Mouse (Mus musculus): ENCODE measurements around the gene Rps19bp1.
A peak's percentile ranks its signal among the peaks of the same experiment; 100 is the strongest.

Rps19bp1 gene

DNA sequence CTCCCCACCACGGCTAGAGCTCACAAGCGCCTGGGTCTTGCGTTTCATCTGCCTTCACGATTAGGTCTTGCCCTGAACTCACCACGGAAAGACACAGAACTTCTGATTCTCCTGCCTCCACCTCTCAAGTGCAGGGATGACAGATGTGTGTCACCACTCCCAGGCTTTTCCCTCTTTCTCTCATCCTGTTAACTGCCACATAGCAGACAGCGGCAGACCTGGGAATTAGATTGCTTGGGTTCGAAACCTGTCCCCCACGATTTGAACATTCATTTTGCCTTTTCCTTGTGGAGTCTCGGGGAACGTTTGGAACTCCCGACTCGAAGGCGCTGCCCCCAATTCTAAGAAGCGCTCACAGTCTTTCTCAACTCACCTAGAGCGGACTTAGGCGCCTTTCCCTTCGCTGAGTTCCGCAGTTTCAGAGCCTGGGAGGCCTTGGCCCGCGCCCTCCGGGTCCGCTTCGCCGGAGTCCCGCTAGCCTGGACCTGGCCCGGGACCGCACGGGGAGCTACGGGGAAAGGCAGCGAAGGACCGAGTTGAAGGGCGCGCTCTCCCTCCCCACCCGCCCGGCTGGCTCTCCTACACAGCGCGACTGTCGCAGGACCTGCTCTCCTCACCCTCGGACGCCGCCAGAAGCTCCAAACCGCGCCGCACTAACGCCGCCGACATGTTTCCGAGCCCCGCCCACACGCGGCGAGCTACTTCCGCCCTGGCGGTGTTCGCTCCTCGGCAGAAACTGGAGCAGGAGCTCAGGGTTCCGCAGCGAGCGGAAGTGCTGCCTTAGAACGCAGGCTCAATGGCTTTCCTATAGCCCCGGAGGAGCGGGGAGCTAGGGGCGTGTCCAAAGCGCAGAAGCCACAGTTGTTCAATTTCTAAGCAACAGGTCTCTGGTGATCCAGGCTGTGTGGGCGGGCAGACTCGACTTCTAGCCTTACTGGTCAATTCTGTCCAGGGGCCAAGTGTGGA, at the start of gene Rps19bp1:
Gene Rps19bp1, minus strand, starts transcription at position 706 of the 966 bp plus-strand sequence.
- peak; percentile 87 for DNase-seq

DNA sequence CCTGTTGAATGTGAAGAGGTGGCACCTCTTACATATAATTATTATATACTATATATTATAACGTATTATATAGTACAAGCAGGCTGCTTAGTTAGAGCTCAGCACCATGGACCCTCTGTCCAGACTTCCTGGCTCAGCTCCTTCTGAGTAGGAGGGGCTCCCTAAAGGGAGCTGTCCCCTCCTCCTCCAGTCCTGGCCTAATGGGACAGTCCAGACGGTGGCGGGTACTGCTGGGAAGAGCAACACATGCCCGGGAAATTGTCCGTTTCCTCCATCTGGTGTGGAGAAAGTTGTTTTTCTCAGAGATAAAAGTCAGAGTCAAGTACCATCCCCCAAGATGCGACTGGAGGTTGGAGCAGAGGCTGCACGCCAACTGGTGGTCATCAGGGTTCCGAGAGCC, 42.0 kb upstream of the Rps19bp1 start:
- no peak for DNase-seq

DNA sequence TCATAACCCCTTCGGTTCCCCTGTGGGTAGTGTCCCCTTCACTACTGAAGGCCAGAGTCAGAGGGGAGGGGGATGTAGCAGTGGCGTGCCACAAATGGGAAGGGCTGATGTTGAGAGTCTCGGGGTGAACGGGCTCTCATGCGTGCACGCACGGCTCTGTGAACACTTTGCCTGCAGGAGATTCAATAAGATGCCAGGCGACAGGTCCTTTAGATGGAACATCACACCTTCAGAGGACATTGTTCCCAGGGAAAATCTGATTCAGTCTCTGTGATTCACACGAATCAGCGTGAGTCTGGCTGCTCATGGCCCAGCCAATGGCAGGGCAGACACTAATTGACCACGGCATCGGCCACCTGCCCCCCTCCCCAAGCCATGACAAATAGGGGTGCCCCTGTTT, 40.1 kb upstream of the Rps19bp1 start:
- no peak for DNase-seq

DNA sequence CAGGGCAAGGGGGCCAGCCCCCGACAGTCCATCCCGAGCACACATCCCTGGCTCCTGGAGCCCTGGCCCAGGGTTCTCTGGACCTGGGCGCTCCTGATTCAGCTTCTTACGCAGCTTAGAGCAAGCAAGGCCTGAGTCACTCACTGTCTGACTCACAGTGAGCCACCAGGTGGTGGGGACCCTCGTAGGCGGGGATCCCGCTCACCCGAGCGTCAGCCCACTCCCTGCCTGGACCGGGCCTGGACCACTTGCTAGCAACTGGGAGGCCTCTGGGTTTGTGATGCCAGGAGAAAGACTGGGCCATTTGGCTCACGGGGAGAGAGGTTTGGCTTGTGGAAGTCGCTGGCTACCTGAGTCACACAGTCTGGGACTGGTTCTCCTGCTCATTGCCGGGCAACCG, 39.7 kb upstream of the Rps19bp1 start:
- DNase-seq: no peak

DNA sequence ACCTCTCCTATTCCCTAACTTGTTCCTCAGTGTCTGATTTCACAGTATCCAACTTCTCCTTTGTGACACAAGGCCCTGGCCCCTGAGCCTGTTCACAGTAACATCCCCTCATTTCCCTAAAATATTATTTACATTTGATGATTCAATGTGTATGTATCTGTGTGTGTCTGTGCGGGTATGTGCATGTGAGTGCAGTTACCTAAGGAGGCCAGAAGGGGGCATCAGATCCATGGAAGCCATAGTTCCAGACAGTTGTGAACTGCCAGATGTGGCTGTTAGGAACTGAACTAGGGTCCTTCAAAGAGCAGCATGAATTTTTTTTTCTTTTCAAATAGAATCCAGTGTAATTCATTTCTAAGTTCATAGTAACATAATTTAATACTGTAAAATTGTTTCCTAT, 33.0 kb upstream of the Rps19bp1 start:
- no peak for DNase-seq

DNA sequence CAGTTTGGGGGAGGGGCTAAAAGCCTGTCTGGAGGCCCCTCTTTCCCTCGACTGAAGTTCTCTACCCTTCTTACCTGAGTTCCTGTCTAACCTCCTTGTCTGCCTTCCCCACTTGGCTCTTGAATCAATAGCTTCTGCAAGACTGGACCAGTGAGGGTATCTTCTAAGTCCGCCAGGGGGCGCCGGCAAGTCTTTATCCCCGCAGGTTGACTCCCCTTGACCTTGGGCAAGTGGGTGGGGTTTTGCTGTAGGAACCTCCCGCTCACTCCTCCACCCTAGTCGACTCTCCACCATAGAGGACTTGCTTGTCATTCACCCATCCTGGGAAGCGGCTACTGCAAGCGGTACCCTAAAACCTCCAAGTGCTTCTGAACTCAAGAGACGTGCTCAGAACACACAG, 25.3 kb upstream of the Rps19bp1 start:
- peak; percentile 73 for DNase-seq

DNA sequence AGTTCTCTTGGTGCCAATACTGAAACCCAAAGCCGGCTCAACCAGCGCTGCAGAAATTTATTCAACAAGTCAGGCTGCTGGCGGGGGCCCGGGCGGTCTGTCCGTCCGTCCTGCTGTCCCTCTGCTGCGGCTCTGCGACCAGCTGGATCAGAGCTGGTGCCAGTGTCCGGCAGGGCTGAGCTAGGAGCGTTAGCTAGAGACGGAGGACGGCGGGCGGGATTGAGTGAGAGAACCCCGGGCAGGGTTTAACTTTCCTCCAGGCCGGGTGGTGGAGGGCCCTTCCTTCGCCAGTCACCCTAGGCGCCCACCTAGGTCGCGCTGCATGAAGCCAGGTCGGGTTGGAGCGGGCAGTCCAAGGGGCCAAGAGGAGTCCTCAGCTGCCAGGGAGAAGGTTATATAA, 23.9 kb upstream of the Rps19bp1 start:
- no peak for DNase-seq

DNA sequence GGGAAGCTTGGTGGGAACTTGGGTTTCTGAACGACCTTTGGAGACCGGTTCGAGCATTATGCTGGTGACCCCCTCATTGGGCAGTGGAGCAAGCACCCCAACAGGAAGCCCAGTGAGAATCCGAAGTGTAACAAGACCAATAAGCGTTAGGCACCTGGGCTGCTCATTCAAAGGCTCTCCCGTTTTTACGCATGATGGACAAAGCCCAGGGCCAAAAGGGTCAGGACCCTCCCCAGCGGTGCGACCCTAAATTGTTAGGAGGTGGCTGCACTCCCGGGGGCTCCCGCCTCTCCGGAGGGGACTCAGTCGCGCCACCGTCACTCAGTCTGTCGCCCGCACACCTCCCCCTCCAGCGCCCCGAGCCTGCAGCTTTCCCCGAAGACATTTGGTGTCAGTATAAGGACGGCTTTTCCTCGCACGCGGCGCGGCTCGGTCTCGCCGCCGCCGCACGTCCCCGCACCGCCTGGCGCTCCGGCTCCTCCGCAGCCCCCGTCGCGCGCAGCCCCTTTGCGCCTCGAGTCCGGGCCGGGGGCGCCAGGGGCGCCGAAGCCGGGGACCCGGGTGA, 22.8 kb upstream of the Rps19bp1 start, which contains the start of gene Cacna1i:
Gene Cacna1i, plus strand, starts transcription at position 388 of the 565 bp plus-strand sequence.
- no peak for DNase-seq

DNA sequence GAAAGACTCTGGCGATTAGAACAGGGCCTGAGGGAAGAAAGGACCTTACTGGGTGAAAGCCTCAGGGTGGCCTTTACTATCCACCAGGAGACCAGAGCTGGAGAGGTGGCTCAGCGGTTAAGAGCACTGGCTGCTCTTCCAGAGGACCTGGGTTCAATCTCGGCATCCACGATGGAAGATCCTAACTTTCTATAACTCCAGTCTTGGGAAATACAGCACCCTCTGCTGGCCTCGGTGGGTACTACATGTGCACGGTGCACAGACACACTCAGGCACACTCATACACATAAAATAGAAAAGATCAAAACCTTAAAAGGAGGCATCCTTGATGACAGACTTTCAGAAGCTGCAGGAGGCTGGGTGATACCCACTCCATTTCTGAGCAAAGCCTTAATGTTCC, 16.5 kb upstream of the Rps19bp1 start:
- DNase-seq: peak; percentile 46

DNA sequence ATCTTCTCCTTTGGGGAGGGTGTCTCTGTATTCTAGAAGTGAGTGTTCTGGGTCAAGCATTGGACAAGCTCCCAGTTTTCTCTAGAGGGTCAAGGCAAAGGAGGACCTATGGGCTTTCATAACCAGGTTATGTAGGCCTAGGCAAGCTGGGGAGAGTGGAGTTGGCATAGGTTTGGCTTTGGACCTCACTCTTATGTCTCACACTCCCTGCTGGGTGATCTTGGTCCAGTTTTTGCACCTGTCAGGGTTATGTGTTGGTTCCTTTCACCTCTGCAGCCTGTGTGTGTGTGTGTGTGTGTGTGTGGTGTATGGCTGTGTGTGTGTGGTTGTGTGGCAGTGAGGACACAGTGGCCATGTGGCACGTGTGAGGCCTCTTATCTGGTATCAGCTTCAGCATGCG, 14.9 kb upstream of the Rps19bp1 start:
- DNase-seq: no peak

DNA sequence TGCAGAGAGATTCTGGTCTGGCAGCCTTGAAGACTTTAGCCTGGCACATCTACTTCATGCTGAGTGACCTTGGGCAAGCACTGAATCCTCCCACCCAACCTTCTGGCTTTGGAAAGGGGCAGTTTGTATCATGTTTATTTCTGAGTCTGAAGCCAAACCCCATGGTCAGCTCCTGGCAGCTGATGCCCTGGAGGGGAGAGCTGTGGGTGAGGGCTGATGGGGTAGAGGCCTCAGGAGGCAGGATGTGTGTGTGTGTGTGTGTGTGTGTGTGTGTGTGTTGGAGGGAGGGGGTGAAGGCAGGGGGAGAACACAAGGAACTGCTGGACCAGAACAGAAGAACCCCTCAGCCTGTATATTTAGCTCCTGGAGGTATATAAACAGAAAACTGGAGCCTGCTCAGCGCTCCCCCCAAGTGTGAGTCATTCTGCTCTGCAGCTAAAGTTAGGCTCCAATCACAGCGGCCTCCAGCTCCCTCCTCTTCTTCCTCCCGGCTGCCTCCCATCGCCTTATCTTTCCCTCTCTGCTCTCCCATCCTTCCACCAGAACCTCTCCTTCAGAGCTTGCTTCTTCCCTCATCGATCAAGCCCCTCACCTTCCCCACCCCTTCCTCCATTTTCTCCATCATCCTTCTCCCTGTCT, 14.1 kb upstream of the Rps19bp1 start:
- no peak for DNase-seq

DNA sequence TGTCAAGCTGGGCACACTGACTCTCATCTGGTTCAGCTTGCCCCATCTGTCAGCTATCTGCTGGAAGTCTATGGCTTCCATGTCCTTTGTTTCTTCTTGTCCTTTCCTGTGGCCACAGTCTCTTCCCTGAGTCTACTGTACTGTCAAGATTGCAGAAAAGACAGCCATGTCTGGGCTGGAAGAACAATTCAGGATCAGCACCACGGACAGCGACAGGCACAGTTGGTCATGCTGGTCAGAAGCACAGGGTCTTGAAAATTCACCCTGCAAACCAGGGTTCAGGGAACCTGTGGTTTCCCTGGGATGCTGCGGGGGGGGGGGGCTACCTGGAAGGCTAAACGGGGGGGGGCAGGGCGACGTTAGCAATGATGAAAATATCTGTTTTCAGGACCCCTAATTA, 13.5 kb upstream of the Rps19bp1 start:
- peak; percentile 79 for DNase-seq

DNA sequence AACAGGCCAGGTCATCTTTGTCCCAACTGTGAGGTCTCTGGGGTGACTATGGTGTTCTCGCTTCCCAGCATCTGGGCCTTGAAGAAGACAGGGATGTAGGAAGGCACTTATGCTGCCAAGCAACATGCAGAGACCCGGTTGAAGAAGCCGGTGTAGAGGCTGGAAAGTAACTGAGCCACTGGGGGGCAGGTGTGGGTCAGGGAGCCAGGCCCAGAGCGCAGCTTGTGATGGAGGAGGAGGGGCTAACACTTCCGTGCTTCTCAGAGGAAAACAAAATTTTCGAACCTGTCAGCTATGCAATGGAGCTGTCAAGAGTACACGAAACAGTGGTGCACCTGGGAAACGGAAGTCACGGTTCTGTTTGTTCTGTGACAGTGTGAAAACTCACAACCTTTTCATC, 13.0 kb upstream of the Rps19bp1 start:
- DNase-seq: no peak

DNA sequence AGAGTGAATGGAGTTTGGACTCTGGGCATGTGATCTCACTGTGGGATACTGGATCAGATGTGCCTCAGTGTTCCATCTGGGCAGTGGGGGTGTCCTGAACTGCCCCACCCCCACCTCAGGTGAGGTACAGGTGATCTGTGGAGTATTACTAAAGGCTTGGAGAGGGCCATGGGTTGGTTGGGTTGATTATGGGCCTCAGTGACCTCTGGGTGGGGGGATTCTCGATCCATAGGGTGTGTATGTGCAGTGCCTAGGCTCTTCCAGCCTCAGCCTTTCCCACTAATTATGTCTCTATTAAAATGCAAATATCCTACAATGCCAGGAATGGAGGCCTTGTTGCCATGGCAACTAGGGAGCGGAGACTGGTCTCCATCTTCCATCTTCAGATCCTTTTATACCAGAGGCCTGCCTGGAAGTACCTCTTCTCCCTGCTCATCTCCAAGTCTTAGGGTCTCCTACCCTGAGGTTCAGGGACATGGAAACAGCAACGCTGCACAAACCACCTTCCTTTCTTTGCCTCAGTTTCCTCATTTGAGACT, 7.8 kb upstream of the Rps19bp1 start:
- DNase-seq: no peak

DNA sequence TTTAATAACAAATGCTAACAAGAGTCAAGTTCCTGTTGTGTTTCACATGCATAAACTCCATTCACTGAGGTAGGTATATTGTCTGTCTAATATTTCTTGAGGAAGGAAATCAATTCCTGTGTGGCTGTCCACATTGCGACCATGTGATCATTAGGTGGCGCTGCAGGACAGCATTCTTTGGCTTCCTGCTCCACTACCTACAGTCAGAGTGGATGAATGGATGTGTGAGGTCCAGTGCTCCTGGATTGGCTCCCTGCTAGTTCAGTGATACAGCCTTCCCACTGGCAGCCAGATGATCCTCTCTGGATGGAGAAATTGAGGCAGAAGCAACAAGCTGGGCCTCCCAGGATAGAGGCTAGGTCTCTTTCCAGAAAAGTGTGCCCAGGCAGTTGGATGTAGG, 2.2 kb upstream of the Rps19bp1 start:
- peak; percentile 87 for DNase-seq

DNA sequence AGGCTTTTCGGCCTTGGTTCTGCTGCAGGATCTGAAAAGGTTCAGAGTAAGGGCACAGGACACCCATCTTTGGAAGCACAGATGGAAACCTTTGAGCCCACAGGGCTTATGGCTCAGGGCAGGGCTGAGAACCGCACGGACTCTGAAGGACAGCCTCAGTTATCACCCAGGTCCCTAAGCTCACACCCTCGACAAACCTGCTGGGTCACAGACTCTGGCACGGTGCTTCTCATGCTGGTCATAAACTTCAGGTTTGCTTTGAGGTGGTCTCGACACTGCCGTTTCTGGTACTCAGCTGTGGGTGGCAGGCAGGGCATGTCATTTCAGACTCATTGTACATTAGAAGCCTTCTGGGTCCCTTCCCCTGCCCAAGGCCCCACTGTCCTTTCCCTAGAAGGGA, 3.0 kb downstream of the Rps19bp1 start:
- DNase-seq: no peak

DNA sequence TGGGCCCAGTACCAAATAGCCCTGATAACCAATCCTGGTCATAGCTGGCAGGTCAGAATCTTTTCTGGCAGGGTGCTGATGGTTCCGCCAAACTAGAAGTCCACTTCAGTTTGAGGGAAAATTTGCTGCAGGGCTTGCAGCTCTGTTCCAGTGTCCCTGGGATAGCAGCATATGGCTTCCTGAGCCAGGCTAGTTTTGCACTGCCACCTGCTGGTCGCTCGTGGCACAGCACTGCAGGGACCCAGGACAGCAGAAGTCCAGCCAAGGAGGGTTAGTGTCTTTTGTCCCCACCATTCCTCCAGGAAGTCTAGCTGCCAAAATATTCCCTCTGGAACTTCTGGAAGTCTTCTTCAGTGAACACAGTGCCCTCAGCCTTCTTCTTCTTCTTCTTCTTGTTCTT, 3.4 kb downstream of the Rps19bp1 start:
- peak; percentile 90 for DNase-seq

DNA sequence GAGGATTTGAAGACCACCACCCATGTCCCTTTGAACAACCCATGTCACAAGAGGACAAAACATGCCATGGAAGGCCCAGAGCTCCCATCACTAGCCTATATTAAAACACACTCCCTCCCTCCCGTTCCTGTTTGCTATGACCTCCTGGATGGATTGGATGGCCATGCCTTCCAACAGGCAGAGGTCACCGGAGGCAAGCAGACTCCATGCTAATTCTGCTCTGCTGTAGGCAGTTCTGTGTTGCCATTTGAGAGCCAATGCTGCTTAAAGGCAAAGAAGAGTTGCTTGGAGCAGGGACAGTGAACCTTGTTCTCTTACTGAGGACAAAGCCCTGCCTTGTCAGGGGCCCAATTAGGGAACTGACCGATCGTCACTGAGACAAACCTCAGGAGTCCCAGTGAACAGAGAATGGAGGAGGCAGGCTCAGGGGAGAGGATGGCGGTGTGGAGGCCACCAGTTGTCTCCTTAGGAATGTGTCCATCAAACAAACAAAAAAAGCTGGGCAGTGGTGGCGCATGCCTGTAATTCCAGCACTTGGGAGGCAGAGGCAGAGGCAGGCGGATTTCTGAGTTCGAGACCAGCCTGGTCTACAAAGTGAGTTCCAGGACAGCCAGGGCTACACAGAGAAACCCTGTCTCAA, 4.6 kb downstream of the Rps19bp1 start:
- no peak for DNase-seq

DNA sequence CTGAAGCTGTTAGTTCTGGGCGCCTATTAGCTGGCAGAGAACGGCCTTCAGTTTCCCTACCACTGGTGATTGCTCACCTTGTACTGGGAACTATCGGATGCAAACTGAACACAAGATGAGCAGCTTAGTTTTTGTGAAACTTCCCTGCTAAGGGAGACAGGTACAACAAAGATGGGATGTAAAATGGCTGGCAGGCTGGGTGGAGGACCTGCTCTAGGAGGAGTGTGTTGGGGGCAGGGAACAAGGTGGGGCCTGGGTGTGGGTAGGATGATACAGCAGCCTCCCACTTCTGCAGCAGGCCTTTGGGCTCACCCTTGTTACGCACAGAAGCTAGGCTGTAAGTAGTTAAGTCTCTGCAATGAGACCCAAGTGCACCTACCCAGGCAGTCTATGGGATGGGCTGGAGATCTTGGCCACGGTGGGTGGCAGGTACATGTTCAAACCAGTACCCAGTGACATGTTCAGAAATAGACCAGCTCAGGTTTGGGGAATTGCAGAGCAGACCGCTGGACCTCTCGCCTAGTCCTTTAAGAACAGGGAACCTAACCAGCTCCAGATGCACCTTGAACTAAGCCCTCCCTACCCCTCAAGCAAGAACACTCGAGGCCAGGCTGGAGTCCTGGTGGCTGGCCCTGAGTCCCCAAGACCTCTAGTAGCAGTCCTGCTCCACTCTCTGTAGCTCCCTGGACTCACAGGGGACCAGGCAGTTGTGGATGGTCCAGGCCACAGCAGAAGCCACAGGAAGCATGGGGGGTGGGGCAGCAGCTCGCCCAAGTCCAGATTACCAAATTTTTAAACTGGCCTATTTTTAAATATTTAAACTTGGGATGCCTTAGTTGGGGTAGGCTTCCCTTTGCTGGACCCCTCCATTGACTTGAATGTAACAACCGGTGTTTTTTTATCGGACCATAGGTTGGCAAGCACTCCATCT, 5.6 kb downstream of the Rps19bp1 start:
- DNase-seq: no peak

DNA sequence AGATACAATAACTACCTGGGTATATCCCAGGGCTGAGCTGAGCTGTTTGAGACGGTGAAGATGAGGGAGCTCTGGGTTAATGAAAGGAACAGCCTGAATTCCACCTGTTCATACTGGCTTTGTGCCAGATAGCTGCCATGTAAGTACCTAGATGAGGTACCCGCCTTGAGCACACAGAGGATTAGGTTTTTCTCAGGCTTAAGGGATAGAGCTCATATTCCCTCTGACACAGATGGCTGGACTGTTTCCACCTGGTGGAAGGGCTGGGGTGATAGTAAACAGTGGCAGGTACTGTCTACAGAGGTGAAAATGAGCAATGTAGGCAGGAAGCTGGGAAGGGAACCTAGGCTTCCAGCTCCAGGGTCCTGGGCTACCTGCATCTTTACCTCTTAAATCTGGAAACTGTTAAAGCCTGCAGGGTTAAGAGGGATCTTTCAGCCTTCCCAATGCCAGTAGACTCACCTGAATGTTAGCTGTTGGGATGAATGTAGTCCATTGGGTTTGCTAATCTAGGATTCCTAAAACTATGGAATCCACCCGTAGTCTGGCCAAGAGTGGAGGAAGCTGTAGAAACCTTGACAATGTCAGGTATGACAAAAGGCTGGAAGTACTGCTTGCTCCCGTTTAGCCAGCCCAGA, 6.4 kb downstream of the Rps19bp1 start:
- no peak for DNase-seq
